Mouse (Mus musculus): ENCODE measurements around the gene Ptpn5. TPM values are rescaled to one million over a fixed set of nuclear protein-coding genes. Genes with fewer than 3 reads are reported as not detected.

Ptpn5 gene
- polyA plus RNA-seq, 1 experiment = not detected

DNA sequence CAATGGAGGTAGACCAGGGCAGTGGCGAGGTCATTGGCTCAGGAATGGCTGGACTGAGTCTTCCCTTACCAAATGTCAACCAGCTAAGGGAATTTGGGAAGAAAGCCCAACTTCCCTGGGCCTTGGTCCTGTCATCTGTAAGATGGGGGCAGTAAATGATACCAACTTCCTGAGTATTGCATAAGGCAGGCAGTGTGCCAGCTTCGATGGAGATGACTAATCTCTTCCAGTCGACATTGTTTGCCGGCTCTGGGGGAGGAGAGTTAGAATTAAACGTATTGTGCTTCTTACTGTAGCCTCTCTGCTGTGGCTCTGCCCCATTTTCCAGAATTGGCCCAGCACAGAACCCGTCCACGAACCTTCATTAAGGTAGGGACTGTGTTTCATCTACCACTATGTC, 23.0 kb downstream of the Ptpn5 start:
- Histone ChIP-seq H3K9me3 (replicated peaks; ENCODE audit: control insufficient read depth, insufficient read depth, low read length, poor library complexity, severe bottlenecking) (no peaks in the 10 kb centered on the region), H3K9ac (ENCODE audit: low read depth, poor library complexity, severe bottlenecking) (no peak overlapping the region), H3K4me3 (ENCODE audit: low read depth, low read length) (no peak overlapping the region), H3K4me1 (ENCODE audit: control insufficient read depth, insufficient read depth, low read length) (no peaks in the 10 kb centered on the region), H3K27ac (ENCODE audit: insufficient read depth, low read length) (no peak overlapping the region), H3K36me3 (ENCODE audit: control insufficient read depth, insufficient read depth, low read length, poor library complexity, severe bottlenecking) (no peaks in the 10 kb centered on the region), H3K27me3 (ENCODE audit: control insufficient read depth, insufficient read depth, low read length, poor library complexity, severe bottlenecking) (no peaks in the 10 kb centered on the region)
- TF ChIP-seq CTCF (IDR thresholded peaks at IDR 0.05; ENCODE audit: low read depth, low read length) (no peak), POLR2A (IDR thresholded peaks at IDR 0.05; ENCODE audit: insufficient read depth, low read length) (no peak), EP300 (IDR thresholded peaks at IDR 0.05; ENCODE audit: insufficient read depth, low read depth, low read length) (no peak)

DNA sequence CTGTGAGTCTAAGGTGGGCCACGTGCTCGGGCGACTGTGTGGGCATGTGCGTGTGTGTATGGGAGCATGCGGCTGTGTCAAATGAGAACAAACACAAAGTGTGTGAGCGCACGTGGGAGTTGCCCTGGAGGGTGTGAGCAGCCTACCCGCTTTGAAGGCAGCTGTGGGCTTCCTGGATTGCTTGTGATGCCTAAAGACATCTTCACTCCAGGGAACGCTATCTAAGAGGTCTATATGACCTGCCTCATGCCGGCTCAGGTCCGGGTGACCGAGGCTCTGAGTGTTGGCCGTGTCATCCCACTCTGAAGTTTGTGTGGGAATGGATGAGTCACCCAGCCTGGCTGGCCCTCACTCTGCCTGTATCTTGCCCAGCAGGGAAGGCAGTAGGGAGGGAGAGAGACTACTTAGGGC, 24.7 kb downstream of the Ptpn5 start:
- Histone ChIP-seq H3K4me1 (ENCODE audit: control insufficient read depth, insufficient read depth, low read length) (no peaks in the 10 kb centered on the region), H3K27me3 (ENCODE audit: control insufficient read depth, insufficient read depth, low read length, poor library complexity, severe bottlenecking) (no peaks in the 10 kb centered on the region), H3K9ac (ENCODE audit: low read depth, poor library complexity, severe bottlenecking) (no peak overlapping the region), H3K36me3 (ENCODE audit: control insufficient read depth, insufficient read depth, low read length, poor library complexity, severe bottlenecking) (no peaks in the 10 kb centered on the region), H3K27ac (ENCODE audit: insufficient read depth, low read length) (no peak overlapping the region), H3K4me3 (ENCODE audit: low read depth, low read length) (no peak overlapping the region), H3K9me3 (replicated peaks; ENCODE audit: control insufficient read depth, insufficient read depth, low read length, poor library complexity, severe bottlenecking) (no peaks in the 10 kb centered on the region)
- no peak for TF ChIP-seq CTCF (IDR thresholded peaks at IDR 0.05; ENCODE audit: low read depth, low read length)
- TF ChIP-seq POLR2A (IDR thresholded peaks at IDR 0.05; ENCODE audit: insufficient read depth, low read length) = no peak
- no peak for TF ChIP-seq EP300 (IDR thresholded peaks at IDR 0.05; ENCODE audit: insufficient read depth, low read depth, low read length)

DNA sequence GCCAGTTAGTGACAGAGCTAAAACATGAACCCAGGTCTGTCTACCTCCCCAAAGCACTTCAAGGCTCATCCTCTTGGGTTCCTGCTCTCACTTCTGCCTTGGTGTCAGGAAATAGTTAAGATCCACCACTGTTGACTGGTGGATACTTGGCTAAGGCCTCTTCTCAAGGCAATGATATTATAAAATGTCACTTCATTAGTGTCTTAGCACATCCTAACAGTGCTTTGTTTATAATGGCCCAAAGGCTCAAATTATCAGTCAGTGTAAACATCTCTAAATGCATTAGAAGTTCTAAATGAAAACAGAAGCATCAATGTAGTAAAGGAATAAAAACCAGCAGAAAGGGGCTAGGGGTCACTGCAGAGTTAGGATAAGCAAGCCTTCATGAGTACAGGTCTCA, 26.5 kb downstream of the Ptpn5 start:
- no peaks in the 10 kb centered on the region for H3K4me1 ChIP-seq (ENCODE audit: control insufficient read depth, insufficient read depth, low read length)
- TF ChIP-seq EP300 (IDR thresholded peaks at IDR 0.05; ENCODE audit: insufficient read depth, low read depth, low read length) = no peak

DNA sequence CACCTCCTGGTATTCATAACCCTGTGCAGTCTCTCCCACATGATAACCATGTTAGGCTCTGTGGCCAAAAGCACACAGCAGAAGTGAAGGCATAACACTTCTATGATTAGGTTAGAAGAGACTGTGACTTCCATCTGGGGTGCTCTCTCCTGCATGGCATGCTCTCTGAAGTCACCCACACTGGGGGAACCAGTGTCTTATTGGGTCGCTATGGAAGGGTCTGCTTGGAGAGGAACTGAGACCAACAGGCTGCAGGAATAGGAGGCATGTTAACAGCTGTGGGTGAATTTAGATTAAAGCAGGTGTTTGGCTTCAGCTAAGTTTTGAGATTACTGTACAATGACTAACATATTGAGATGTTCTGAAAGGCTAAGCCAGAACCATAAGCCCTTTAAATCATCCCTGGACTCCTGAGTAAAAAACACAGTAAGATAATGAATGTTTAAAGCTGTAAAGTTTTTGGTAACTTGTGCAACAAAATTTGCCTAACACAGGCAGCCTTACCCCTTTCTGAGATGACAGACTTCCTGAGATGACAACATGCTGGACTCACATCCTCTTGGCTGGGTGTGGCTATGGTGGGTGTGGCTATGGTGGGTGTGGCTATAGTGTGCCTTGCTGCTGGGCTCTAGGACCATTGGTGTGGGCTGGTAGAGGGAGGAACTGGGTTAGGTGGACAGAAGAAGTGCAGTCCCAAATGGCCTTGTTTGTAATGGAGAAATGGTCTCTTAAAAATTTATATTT, 29.6 kb downstream of the Ptpn5 start:
- no peak overlapping the region for H3K4me3 ChIP-seq (ENCODE audit: low read depth, low read length)
- no peak for TF ChIP-seq POLR2A (IDR thresholded peaks at IDR 0.05; ENCODE audit: insufficient read depth, low read length)
- no peak for TF ChIP-seq CTCF (IDR thresholded peaks at IDR 0.05; ENCODE audit: low read depth, low read length)
- TF ChIP-seq EP300 (IDR thresholded peaks at IDR 0.05; ENCODE audit: insufficient read depth, low read depth, low read length) = no peak
- no peaks in the 10 kb centered on the region for H3K27me3 ChIP-seq (ENCODE audit: control insufficient read depth, insufficient read depth, low read length, poor library complexity, severe bottlenecking)

More for the DNA sequence above, 26.5 kb downstream of the Ptpn5 start:
- no peak overlapping the region for H3K4me3 ChIP-seq (ENCODE audit: low read depth, low read length)
- no peaks in the 10 kb centered on the region for H3K27me3 ChIP-seq (ENCODE audit: control insufficient read depth, insufficient read depth, low read length, poor library complexity, severe bottlenecking)
- no peak overlapping the region for H3K9ac ChIP-seq (ENCODE audit: low read depth, poor library complexity, severe bottlenecking)
- H3K36me3 ChIP-seq (ENCODE audit: control insufficient read depth, insufficient read depth, low read length, poor library complexity, severe bottlenecking) = no peaks in the 10 kb centered on the region
- no peaks in the 10 kb centered on the region for H3K9me3 ChIP-seq (replicated peaks; ENCODE audit: control insufficient read depth, insufficient read depth, low read length, poor library complexity, severe bottlenecking)
- H3K27ac ChIP-seq (ENCODE audit: insufficient read depth, low read length) = no peak overlapping the region

DNA sequence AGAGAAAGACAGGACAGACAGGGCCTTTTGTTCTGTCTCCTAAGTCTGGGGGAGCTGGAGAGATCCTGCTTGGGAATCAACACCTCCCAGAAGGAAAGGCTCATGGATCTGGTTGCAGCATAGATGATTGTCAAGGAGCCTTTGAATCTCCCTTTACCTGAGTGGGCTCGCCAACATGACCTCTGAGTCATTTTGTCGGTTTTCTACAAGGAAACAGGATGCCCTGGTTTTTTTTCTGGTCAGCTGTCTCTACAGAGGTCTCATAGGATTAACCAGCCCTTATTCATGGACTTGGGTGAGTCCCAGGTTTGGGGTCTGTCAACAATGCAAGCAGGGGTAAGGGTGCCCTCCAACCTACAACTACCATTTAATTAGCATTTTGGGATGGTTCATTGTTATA, 30.5 kb downstream of the Ptpn5 start:
- Histone ChIP-seq H3K9ac (ENCODE audit: low read depth, poor library complexity, severe bottlenecking) (no peak overlapping the region), H3K4me1 (ENCODE audit: control insufficient read depth, insufficient read depth, low read length) (no peaks in the 10 kb centered on the region), H3K27ac (ENCODE audit: insufficient read depth, low read length) (no peak overlapping the region), H3K27me3 (ENCODE audit: control insufficient read depth, insufficient read depth, low read length, poor library complexity, severe bottlenecking) (no peaks in the 10 kb centered on the region), H3K36me3 (ENCODE audit: control insufficient read depth, insufficient read depth, low read length, poor library complexity, severe bottlenecking) (no peaks in the 10 kb centered on the region), H3K9me3 (replicated peaks; ENCODE audit: control insufficient read depth, insufficient read depth, low read length, poor library complexity, severe bottlenecking) (no peaks in the 10 kb centered on the region), H3K4me3 (ENCODE audit: low read depth, low read length) (no peak overlapping the region)
- TF ChIP-seq POLR2A (IDR thresholded peaks at IDR 0.05; ENCODE audit: insufficient read depth, low read length) (no peak), CTCF (IDR thresholded peaks at IDR 0.05; ENCODE audit: low read depth, low read length) (no peak), EP300 (IDR thresholded peaks at IDR 0.05; ENCODE audit: insufficient read depth, low read depth, low read length) (no peak)

More for the DNA sequence above, 29.6 kb downstream of the Ptpn5 start:
- H3K4me1 ChIP-seq (ENCODE audit: control insufficient read depth, insufficient read depth, low read length) = no peaks in the 10 kb centered on the region
- H3K27ac ChIP-seq (ENCODE audit: insufficient read depth, low read length) = no peak overlapping the region
- H3K9me3 ChIP-seq (replicated peaks; ENCODE audit: control insufficient read depth, insufficient read depth, low read length, poor library complexity, severe bottlenecking) = no peaks in the 10 kb centered on the region
- H3K36me3 ChIP-seq (ENCODE audit: control insufficient read depth, insufficient read depth, low read length, poor library complexity, severe bottlenecking) = no peaks in the 10 kb centered on the region
- H3K9ac ChIP-seq (ENCODE audit: low read depth, poor library complexity, severe bottlenecking) = no peak overlapping the region

DNA sequence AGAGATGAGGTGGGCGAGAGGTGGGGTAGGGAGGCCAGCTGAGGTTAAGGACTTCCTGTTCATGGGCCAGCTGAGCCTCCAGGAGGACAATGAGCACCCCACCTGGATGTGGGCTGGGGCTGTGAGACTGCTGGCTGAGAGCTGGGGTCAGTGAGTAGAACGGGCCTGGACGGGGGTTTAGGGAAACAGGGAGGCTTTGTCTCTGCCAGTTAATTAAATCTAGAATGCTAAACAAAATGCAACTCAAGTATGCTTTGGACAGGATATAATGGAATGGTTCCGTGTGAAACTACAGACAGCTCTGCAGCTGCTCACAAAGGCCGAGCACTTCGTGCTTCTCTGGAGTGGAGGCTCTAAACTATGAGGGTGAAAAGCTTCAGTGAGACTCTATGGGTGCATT, 32.9 kb downstream of the Ptpn5 start:
- Histone ChIP-seq H3K9ac (ENCODE audit: low read depth, poor library complexity, severe bottlenecking) (no peak overlapping the region), H3K9me3 (replicated peaks; ENCODE audit: control insufficient read depth, insufficient read depth, low read length, poor library complexity, severe bottlenecking) (no peaks in the 10 kb centered on the region), H3K36me3 (ENCODE audit: control insufficient read depth, insufficient read depth, low read length, poor library complexity, severe bottlenecking) (no peaks in the 10 kb centered on the region), H3K27ac (ENCODE audit: insufficient read depth, low read length) (no peak overlapping the region), H3K27me3 (ENCODE audit: control insufficient read depth, insufficient read depth, low read length, poor library complexity, severe bottlenecking) (no peaks in the 10 kb centered on the region), H3K4me1 (ENCODE audit: control insufficient read depth, insufficient read depth, low read length) (no peaks in the 10 kb centered on the region), H3K4me3 (ENCODE audit: low read depth, low read length) (no peak overlapping the region)
- no peak for TF ChIP-seq EP300 (IDR thresholded peaks at IDR 0.05; ENCODE audit: insufficient read depth, low read depth, low read length)
- no peak for TF ChIP-seq CTCF (IDR thresholded peaks at IDR 0.05; ENCODE audit: low read depth, low read length)
- TF ChIP-seq POLR2A (IDR thresholded peaks at IDR 0.05; ENCODE audit: insufficient read depth, low read length) = no peak

Data from ES-Bruce4 (cell line).